Mouse (Mus musculus): ENCODE results near the gene Dppa5a.
"Not testable (repeated sequence)": the region's sequence is repeated elsewhere in the genome, so short reads cannot be mapped to it uniquely, and the experiment has no call there.

The Dppa5a gene

DNA sequence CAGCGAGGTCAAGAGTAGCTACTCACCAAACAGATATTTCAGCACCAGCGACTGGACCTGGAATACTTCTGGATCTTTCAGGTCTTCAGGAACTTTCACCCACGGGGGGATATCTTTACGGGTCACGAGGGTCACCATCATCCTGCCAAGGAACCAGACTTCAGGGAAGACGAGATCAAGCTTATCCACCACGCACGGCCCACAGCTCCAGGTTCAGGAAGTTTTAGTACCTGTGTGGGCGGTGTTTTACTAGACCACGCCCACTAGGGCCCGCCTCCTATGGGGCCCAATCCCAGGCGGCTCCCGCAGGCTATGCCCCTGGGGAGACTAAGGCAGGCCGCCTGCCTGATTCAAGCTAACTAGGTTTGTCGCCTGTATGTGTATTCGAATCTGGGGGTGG, at the start of gene Dppa5a:
TSS of gene Dppa5a (minus strand) at position 219 of the 400 bp plus-strand sequence.
- DNase-seq (ENCODE audit: extremely low read depth, low read depth), result not testable (repeated sequence)

DNA sequence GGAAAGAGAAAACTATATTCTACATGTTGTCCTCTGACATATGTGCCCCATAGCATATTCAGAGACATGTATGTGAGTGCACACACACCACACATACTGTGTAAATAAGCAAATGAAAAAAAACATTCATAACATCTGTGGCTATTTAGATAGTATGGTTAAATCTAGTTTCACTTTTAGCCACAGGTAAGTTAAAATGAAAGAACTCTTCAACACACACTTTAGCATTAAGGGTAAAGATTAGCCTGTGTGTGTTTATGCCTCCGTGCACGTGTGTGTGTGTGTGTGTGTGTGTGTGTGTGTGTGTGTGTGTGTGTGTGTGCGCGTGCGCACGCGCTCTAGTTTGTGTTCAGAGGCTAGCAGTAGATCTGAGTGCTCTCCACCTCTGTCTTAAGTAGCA, 33.6 kb upstream of the Dppa5a start:
- no peak for DNase-seq (ENCODE audit: extremely low read depth, low read depth)

DNA sequence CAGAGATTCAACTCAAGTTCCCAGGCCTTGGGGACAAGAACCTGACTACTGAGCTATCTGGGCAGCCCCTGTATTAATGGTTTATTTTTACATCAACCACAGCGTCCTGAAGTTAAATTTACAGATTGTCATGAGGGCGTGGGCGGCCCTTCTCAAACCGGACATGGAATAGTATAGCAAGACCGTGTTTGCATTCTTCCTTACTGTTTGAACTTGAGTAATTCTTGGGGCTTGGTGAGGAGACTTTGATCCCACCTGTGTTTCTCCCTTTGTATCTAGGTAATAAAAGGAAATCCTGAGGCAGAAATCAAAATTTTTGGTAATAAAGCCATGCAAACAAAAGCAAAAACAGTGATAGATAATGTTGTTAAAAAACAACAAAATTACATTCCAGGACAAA, 32.6 kb upstream of the Dppa5a start:
- DNase-seq (ENCODE audit: extremely low read depth, low read depth), result no peak

DNA sequence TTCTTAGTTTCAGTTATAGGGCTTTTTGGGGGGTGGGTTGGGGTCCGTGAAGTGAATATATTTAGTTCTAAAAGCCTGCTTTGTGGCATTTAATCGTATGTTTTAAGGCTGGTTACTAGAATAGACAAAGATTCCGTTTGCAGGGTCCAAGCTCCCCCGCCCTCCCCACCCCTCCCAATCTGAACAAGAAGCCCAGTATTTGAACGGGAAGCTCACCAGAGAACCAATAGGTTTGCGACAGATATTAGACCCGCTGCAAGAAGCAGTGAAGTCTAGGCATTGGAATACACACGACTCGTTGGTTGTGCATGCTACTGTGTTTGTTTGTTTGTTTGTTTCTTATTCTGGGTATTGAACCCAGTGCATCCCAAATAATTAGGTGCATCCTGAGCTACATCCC, 28.5 kb upstream of the Dppa5a start:
- peak; percentile 64 for DNase-seq (ENCODE audit: extremely low read depth, low read depth)

DNA sequence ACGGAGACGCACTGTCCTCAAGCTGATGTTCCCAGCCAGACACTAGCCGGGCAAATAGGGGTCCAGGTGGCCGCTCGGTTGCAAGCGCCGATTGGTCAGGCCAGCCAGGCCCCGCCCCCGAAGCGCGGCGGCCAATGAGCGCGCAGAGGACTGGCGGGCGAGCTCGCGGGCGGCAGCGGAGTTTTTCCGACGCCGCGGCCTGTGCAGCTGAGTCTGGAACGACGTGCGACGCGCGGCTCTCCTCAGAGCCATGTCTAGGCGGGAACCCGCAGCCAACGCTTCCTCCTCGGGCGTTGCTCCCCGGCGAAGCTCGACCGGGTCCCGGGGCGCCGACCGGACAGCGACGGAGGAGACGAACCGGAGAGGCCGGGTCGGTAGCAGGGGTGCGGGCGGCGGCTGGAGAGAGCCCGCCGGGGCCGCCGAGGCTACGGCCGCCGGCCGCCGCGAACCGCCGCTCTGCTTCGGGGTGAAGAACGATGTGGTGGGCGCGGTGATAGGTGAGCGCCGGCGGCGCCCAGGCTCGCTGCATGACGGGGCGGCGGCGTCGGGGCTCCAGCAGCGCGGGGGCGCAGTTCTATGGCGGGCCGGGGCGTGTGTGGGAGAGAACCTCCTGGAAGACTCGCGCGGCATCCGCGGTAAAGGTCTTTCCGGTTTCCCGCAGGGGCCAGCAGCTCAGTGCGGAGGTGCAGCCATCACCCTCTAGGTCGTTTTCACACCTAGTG, 27.8 kb upstream of the Dppa5a start, which contains the start of gene Ddx43:
TSS of gene Ddx43 (plus strand) at position 148 of the 722 bp plus-strand sequence.
- DNase-seq (ENCODE audit: extremely low read depth, low read depth), result peak; percentile 82

DNA sequence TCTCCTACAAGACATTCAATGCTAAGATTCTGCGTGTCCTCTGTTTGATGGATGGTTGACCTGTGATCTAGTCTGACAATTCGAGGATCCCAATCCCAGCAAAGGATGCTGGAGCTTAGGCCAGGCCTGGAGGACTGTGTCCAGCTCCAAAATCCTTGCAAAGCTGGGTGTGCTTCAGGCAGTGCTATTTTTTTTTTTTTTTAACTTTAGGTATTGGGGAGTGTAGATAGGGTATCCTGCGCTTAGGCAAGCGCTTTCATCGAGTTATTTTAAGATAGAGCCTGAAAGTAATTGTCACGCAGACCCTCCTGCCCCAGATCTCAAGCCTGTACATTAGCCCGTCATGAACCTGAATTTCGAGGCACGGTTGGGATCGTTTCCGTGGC, 27.3 kb upstream of the Dppa5a start:
- DNase-seq (ENCODE audit: extremely low read depth, low read depth), result no peak

DNA sequence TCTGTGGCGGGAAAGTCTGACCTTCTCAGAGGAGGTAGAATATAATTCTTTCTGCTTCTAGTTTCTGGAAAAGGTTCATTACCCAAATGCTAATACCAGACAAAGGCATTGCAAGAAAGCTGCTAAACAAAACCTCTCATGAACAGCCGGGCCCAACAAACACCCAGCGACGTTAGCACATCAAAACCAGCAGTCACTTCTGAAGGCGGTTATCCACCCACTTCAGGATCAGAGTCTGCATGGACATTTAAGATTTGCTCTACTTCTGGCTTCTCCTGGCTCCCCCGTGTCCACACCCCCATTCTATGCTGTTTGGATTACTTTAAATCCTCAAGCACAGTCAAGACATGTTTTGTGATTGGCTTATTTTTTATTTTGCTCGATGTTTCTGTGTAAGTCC, 26.6 kb upstream of the Dppa5a start:
- DNase-seq (ENCODE audit: extremely low read depth, low read depth), result no peak

DNA sequence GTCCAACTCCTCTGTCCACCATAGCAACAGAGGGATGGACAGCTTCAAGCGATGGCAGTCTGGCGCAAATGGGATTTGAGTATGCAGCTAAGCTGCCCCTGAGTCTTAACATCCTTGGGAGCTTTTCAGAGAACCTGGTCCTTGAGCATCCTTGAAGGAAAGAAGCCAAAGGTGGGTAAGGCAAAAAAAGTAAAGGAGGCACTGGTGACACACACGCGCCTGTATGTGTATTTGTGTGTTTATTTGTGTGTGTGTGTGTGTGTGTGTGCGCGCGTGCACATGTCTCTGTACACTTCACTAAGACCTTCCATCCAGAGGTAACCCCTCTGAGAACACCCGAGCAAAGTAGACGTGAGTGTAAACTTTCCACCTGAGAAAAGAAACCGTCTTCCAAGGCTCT, 25.8 kb upstream of the Dppa5a start:
- DNase-seq (ENCODE audit: extremely low read depth, low read depth), result peak; percentile 21

DNA sequence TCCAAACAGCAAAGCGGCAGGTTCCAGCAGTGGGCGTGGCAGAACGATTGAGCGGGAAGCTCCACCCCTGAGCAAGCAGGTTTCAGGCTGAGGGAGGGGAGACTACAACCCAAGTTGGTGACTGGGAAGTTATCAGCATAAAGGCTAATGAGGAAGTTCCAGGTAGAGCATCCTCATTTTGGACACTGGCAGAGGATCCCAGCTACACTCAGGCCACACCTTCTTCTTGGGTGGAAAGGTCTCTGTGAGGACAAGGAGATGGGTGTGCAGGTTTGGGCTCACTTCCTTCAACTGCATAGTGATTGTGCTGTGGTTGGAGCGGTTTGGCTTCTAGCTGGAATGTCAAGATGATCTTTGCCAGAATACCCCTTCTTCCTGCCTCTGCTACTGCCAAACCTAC, 22.0 kb upstream of the Dppa5a start:
- peak; percentile 43 for DNase-seq (ENCODE audit: extremely low read depth, low read depth)

DNA sequence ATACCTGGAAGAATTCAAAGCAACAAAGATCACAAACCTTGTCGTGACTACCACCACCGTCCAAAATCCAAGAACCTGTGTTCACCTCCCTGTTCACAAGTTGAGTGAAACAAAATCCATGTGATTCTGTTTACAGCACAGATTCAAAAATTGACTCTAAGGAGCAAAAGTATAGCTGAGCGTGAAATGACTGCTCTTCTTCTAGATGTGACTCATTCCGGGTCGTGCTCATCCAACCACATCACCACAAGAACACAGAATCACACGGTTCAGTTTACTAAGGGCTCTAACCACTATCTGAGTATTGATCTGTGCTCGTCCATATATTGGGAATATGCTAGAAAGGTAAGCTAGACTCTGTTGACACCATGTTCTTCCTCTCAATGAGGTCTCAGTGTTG, 19.0 kb upstream of the Dppa5a start:
- DNase-seq (ENCODE audit: extremely low read depth, low read depth), result no peak

DNA sequence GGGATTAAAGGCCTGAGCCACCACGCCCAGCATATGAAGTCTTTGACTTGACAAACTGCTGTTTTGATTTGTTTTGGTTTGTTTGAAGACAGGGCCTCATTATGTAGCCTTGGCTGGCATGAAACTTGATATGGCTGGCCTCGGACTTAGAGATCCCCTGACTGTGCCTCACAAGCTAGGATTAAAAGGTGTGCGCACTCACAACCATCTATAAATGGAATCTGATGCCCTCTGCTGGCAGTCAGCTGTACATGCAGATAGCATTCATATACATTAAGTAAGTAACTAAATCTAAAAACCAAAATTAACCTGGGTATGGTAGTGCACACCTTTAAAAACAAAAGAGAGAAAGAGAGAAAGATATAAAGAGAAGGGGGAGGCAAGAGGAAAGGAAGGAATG, 17.9 kb upstream of the Dppa5a start:
- peak; percentile 49 for DNase-seq (ENCODE audit: extremely low read depth, low read depth)

DNA sequence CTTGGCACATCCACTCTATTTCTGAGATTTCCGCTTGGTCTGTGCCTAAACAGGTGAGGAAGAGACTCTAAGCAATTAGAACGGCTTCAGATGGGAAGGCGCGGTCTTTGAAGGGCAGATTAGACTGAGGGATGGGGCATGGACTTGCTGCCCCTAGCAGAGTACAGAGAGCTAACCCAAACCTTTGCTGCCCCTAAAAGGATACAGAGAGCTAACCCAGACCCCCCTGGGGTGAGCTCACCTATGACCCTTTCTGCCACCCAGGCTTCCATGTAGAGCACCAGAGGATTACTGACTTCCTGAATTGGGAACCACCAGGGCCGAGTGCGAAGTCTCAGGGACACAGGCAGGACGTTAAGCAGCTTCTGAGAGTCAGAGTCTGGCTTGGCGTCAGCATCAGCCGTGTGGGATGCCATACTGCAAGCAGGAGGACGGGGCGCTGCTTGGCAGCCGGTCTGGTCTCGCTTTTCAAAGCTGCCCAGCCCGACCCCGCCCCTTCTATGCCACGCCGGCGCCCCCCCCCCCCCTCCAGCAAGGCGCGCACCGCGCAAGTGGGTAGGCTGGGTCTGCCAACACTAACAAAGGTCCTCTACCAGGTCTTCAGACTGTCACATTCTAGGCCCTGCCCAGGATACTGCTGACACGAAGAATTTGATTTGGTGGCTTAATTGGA, 10.3 kb upstream of the Dppa5a start, which contains the start of gene Ooep:
TSS of gene Ooep (minus strand) at position 613 of the 673 bp plus-strand sequence.
- no peak for DNase-seq (ENCODE audit: extremely low read depth, low read depth)

DNA sequence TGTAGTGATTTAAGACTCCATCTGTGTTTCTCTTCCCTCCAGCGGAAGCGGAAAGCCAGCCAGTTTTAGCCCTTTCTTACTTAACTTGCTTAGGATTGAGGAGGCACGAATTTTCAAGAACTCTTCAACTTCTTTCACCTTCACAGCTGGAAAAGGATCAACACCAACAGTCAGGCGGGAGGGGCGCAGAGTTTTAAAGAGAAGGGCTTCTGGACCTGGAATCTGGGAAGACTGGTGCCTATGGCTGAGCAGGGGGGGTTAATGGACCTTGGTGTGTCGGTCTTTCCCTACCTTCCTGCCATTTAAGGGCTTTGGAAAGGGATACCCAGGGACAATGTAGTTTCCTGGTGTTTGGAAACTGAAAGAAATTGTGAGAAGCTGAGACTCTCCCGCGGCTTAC, 9.6 kb upstream of the Dppa5a start:
- DNase-seq (ENCODE audit: extremely low read depth, low read depth), result no peak

DNA sequence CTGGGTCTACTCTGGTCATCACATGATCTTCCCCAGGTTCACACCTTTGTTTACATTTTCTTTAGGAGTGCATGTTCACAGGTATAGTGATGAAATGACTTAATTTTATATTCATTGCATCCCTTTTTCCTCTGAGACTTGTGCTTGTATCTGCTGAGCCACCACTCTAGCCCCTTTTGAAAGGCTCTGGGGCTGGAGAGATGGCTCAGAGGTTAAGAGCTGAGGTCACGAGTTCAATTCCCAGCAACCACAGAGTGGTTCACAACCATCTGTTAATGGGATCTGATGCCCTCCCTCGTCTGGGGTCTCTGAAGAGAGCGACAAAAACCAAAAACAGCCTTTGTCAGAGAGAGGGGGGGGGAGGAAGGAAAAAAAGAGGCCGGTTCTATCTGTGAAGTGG, 7.5 kb upstream of the Dppa5a start:
- DNase-seq (ENCODE audit: extremely low read depth, low read depth), result no peak

DNA sequence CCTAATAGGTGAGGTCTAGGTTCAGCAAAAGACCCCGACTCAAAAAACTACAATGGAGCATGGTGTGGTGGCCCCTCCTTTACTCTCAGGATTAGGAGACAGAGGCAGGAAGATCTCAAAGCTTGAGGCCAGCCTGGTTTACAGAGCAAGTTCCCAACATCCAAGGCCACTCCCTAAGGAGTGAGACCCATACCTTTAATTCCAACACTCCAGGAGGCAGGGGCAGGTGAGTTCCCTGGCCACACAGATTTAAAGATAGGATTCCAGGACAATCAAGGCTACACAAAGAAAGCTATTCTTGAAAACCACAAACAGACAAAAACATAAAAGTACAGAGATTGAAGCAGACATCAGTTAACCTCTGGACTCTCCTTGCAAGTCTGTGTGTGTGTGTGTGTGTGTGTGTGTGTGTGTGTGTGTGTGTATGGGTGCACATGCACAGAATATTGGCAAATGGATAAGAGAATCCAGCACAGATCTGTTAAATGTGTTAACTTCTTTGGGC, 7.0 kb upstream of the Dppa5a start:
- DNase-seq (ENCODE audit: extremely low read depth, low read depth), result no peak

DNA sequence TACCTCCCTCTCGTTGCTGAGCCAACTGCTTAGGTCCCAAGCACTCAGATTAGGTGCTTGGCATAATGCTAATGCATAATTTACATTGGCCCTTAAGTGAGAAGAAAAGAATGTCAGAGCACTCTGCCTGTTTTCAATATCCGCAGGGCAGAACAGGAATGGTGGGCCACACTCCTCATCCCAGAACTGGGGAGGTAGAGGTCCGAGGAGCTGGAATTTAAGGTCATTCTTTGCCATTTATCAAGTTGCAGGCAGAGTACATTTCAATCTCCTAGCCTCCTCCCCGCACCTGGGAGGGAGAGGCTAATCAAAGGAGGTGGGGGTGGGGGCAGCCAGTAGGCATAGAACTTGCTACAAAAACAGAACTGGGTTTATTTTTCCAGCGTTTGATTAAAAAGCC, 6.4 kb upstream of the Dppa5a start:
- no peak for DNase-seq (ENCODE audit: extremely low read depth, low read depth)

DNA sequence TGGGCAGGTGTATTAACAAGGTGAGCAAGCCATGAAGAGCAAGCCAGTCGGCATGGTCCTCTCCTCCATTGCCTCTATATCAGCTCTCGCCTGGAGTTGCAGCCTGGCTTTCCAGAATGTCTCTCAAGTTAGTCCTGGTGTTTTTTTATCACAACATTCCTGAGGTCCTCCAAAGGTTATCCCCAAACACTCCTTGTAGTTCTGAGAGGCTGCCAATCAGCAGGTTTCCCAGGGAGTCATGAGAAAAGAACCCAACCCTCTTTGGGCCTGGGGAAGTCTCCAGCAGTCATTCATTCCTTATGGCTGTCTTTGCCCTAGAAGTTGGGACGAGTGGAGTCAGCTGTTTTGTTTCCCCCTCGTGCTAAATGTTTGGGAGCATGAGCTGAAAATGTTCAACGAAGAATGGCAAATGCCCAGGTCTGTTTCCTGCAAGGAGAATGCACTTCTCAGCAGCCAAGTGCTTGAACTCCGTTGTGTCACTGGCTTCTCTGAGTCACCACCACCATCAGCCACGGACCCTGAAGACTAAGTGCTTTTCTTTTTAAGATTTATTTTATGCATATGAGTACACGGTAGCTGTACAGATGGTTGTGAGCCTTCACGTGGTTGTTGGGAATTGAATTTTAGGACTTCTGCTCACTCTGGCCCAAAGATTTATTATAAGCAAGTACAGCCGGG, 5.0 kb upstream of the Dppa5a start:
- no peak for DNase-seq (ENCODE audit: extremely low read depth, low read depth)

DNA sequence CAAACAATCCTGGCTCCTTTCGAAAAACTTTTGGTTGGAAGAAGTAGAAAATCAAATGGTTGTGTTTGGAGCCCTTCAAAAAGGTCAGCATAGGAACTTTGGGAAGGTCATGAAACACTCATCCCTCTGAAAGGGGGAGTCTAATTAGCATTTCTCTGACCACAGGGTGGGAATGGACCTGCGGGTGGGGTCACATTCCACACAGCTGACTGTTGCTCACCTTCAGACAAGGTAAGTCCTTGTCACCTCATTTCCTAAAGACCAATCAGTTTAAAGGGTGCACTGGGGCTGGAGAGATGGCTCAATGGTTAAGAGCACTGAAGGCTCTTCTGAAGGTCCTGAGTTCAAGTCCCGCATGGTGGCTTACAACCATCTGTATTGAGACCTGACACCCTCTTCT, 3.5 kb upstream of the Dppa5a start:
- DNase-seq (ENCODE audit: extremely low read depth, low read depth), result no peak

DNA sequence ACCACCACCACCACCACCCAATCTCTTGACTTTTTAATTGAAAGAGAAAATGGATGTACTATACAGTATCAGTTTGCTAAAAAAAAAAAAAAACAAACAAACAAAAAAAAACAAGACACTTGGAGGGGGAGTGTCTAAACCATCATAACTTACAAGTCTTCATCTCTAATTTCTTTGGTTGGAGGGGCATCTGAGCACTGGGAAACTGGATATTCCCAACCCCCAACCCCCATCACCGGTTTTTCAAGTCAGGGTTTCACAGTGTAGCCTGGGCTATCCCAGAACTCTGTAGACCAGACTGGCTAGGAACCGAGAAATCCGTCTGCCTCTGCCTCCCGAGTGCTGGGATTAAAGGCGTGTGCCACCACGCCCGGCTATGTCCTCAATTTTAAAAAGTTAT, 1.8 kb upstream of the Dppa5a start:
- no peak for DNase-seq (ENCODE audit: extremely low read depth, low read depth)

DNA sequence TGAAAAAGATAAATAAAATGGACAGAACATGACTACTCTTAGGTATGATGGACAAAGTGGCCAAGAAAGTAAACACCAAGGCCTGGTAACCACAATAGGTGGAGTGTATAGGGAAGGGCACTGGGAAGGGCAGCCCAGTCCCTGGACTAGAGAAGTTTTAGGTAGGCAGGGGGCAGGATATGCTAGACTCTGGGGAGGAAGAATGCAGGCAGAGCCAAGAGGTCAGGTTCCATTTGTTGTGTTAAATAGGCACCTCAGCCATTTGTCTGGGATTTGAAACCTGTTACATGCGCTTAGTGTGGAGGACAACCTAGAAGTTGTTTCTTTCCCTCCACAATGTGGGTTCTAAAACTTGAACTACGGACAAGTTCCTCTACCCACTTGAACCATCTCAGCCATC, 1.4 kb upstream of the Dppa5a start:
- DNase-seq (ENCODE audit: extremely low read depth, low read depth), result no peak

DNA sequence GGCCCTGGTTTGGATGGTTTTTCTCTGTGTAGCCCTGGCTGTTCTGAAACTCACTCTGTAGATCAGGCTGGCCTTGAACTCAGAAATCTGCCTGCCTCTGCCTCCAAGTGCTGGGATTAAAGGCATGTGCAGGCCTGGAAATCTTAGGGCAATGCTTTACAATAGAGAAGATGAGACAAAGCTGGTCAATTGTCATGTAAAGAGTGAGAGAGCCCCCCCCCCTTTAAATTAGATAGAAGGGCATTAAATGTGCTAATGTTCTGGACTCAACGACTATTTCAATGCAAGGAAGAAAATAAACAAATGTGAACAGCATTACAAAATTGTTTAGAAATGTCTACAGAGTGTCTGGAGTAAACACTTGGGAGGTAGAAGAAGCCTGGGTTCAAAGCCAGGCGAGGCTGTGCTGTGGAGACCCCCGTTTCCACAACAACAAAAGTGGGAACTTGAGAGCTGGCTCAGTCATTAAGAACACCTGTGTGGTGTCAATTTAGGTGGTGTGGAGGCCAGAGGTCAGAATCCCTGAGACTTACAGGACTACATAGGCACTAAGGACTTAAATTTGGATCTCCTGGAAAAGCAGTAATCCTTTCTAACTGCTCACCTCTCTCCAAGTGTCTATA, 805 bp upstream of the Dppa5a start:
- DNase-seq (ENCODE audit: extremely low read depth, low read depth), result no peak

Measured in MEL-GATA-1-ER (cell line).